Mouse (Mus musculus): ENCODE data around the gene Nrgn. TPM values are rescaled to one million over a fixed set of nuclear protein-coding genes. Genes with fewer than 3 reads are reported as not detected.

Nrgn gene
- polyA plus RNA-seq, 1 experiment from 2014 or later: 0.21 TPM

GRCm38 (mm10) chr9:37572204-37572876, 19.6 kb upstream of the Nrgn start:
- no peak for ATAC-seq
- no peak for DNase-seq (ENCODE audit: low read depth, low spot score)
- no peak for TF ChIP-seq CTCF (IDR thresholded peaks at IDR 0.05)
- in situ Hi-C loops (cut with MboI; ENCODE audit: low pct_unique_long_range_greater_than_20kb): no loop called here
- CTCF ChIA-PET: no interaction called here
- POLR2A ChIA-PET: no interaction called here
- peaks cover 65% of the 10 kb centered on the region for H3K27me3 ChIP-seq

- ATAC-seq (no peak), DNase-seq (ENCODE audit: low read depth, low spot score) (no peak)
- in situ Hi-C loops (cut with MboI; ENCODE audit: low pct_unique_long_range_greater_than_20kb): no loop called here
- POLR2A ChIA-PET: interaction anchor here (0.9 kb wide), 1 partner anchor 18 kb away, joined by 4 read pairs; no protein-coding TSS in a partner anchor
- no peak for TF ChIP-seq CTCF (IDR thresholded peaks at IDR 0.05)
- CTCF ChIA-PET: interaction anchor here (1.1 kb wide), 2 partner anchors 13 to 28 kb away, joined by 3 read pairs; partner anchors contain the start of gene Siae
- peaks cover 57% of the 10 kb centered on the region for H3K27me3 ChIP-seq
Measured at GRCm38 (mm10) chr9:37569231-37569835, 16.6 kb upstream of the Nrgn start.

GRCm38 (mm10) chr9:37568605-37569214, 16.0 kb upstream of the Nrgn start:
- CTCF ChIA-PET: interaction anchor here (1.1 kb wide), 1 partner anchor 13 kb away, joined by 3 read pairs; the partner anchor contains the start of gene Siae
- POLR2A ChIA-PET: no interaction called here
- peaks cover 57% of the 10 kb centered on the region for H3K27me3 ChIP-seq
- ATAC-seq (no peak), DNase-seq (ENCODE audit: low read depth, low spot score) (no peak)
- TF ChIP-seq CTCF (IDR thresholded peaks at IDR 0.05): no peak
- in situ Hi-C loops (cut with MboI; ENCODE audit: low pct_unique_long_range_greater_than_20kb): no loop called here

GRCm38 (mm10) chr9:37567892-37568604, 15.3 kb upstream of the Nrgn start:
- DNase-seq (ENCODE audit: low read depth, low spot score) (no peak), ATAC-seq (no peak)
- POLR2A ChIA-PET: no interaction called here
- in situ Hi-C loops (cut with MboI; ENCODE audit: low pct_unique_long_range_greater_than_20kb): no loop called here
- CTCF ChIA-PET: interaction anchor here (1.1 to 1.3 kb wide), 3 partner anchors 23 to 136 kb away, joined by 3 to 5 read pairs (median 3); no protein-coding TSS in a partner anchor
- no peak for TF ChIP-seq CTCF (IDR thresholded peaks at IDR 0.05)
- H3K27me3 ChIP-seq: peaks cover 59% of the 10 kb centered on the region

GRCm38 (mm10) chr9:37567454-37567853, 14.8 kb upstream of the Nrgn start:
- H3K27me3 ChIP-seq: peaks cover 56% of the 10 kb centered on the region
- ChIA-PET POLR2A (no interaction called here), CTCF (interaction anchor here (1.1 to 1.3 kb wide), 3 partner anchors 22 to 136 kb away, joined by 3 to 5 read pairs (median 3); no protein-coding TSS in a partner anchor)
- in situ Hi-C loops (cut with MboI; ENCODE audit: low pct_unique_long_range_greater_than_20kb): no loop called here
- no peak for TF ChIP-seq CTCF (IDR thresholded peaks at IDR 0.05)
- DNase-seq (ENCODE audit: low read depth, low spot score) (no peak), ATAC-seq (no peak)

GRCm38 (mm10) chr9:37567019-37567418, 14.3 kb upstream of the Nrgn start:
- no peak for TF ChIP-seq CTCF (IDR thresholded peaks at IDR 0.05)
- DNase-seq (ENCODE audit: low read depth, low spot score): no peak
- peaks cover 52% of the 10 kb centered on the region for H3K27me3 ChIP-seq
- in situ Hi-C loops (cut with MboI; ENCODE audit: low pct_unique_long_range_greater_than_20kb): no loop called here
- ChIA-PET CTCF (interaction anchor here (1.1 to 1.3 kb wide), 3 partner anchors 22 to 135 kb away, joined by 3 to 5 read pairs (median 3); no protein-coding TSS in a partner anchor), POLR2A (no interaction called here)
- ATAC-seq: no peak

- TF ChIP-seq CTCF (IDR thresholded peaks at IDR 0.05): no peak
- H3K27me3 ChIP-seq: peaks cover 45% of the 10 kb centered on the region
- no peak for ATAC-seq
- POLR2A ChIA-PET: no interaction called here
- DNase-seq (ENCODE audit: low read depth, low spot score): no peak
- in situ Hi-C loops (cut with MboI; ENCODE audit: low pct_unique_long_range_greater_than_20kb): no loop called here
- CTCF ChIA-PET: interaction anchor here (1.1 to 1.3 kb wide), 2 partner anchors 17 to 101 kb away, joined by 3 to 5 read pairs; no protein-coding TSS in a partner anchor
Measured at GRCm38 (mm10) chr9:37563805-37564204, 11.1 kb upstream of the Nrgn start.

- no peak for TF ChIP-seq CTCF (IDR thresholded peaks at IDR 0.05)
- H3K27me3 ChIP-seq: peaks cover 51% of the 10 kb centered on the region
- ATAC-seq (no peak), DNase-seq (ENCODE audit: low read depth, low spot score) (no peak)
- POLR2A ChIA-PET: no interaction called here
- CTCF ChIA-PET: interaction anchor here (0.6 to 2.5 kb wide), 4 partner anchors 10 to 183 kb away, joined by 3 to 7 read pairs (median 3); no protein-coding TSS in a partner anchor
- in situ Hi-C loops (cut with MboI; ENCODE audit: low pct_unique_long_range_greater_than_20kb): no loop called here
Measured at GRCm38 (mm10) chr9:37560617-37561016, 7.9 kb upstream of the Nrgn start.

- ChIA-PET CTCF (interaction anchor here (0.8 to 1.2 kb wide), 3 partner anchors 9 to 21 kb away, joined by 3 read pairs; no protein-coding TSS in a partner anchor), POLR2A (interaction anchor here (0.5 kb wide), 1 partner anchor 73 kb away, joined by 3 read pairs; no protein-coding TSS in a partner anchor)
- DNase-seq (ENCODE audit: low read depth, low spot score): no peak
- H3K27me3 ChIP-seq: peaks cover 45% of the 10 kb centered on the region
- ATAC-seq: no peak
- in situ Hi-C loops (cut with MboI; ENCODE audit: low pct_unique_long_range_greater_than_20kb): no loop called here
- no peak for TF ChIP-seq CTCF (IDR thresholded peaks at IDR 0.05)
Measured at GRCm38 (mm10) chr9:37556366-37556765, 3.7 kb upstream of the Nrgn start.
